Mouse (Mus musculus) skeletal muscle tissue, adult 2 months (tissue): ENCODE measurements around the gene Prpf40a.
A peak's percentile ranks its signal among the peaks of the same experiment; 100 is the strongest.

Source experiments
- DNase-seq: peaks from one replicate; pipeline ENCODE4 v3.0.0-alpha.2; 2012; ENCODE audit warnings: low read depth, low spot score

The Prpf40a gene

GRCm38 (mm10) chr2:53190684-53191511 lies at the start of gene Prpf40a:
Prpf40a (minus strand) TSS chr2:53191284.
- DNase-seq, result peak; percentile 99

DNA sequence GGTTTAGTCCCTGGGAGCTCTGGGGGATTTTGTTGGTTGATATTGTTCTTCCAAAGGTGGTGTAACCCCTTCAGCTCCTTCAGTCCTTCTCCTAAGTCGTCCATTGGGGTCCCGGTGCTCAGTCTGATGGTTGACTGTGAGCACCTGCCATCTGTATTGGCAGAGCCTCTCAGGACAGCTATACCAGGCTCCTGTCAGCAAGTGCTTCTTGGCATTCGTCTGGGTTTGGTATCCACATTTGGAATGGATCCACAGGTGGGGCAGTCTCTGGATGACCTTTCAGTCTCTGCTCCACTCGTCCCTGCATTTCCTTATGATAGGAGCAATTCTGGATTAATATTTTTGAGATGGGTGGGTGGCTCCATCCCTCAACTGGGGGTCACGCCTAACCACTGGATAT lies 31.2 kb upstream of the Prpf40a start:
- no peak for DNase-seq

- DNase-seq, result no peak
Observed at GRCm38 (mm10) chr2:53213493-53213892, 22.4 kb upstream of the Prpf40a start.

GRCm38 (mm10) chr2:53206749-53207148 lies 15.7 kb upstream of the Prpf40a start:
- no peak for DNase-seq

DNA sequence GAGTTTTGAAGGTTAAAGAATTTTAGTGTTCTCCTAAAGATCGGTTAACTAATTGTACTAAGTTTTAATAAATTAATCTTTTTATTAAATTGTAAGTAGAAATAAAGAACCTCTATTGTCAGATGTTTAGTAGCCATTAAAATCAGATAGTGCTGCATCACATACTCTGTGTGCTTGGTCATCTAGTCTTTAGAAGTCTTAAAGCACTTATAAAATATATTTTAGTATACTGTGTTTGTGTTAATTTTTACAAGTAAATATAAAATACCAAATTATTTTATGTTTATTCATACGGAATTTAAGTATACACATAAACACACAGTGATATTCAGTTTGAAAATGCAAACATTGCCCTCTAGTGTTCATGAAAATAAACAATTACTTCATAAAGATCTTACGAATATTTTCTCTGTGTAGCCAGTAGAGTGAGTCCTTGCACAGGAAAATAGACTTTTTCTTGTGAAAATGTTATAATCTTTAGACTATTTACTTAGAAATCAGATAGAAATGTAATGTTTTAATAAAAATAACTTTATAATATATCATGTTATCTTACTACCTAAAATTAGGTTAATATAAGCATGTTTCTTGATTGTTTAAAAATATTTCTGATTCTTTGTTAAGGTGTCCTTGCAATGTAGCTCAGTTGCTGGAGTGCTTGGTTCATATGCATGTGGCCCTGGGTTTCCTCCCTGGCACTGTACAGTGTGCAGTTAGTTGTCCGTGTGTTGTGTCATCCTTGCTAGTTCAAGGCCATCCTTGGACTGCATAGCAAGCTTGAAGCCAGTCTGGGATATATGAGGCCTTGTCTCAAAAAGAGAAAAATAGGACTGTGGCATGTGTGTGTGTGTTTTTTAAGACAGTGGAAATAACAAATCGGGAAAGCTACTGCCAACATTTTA lies 13.5 kb upstream of the Prpf40a start:
- DNase-seq, result no peak

DNA sequence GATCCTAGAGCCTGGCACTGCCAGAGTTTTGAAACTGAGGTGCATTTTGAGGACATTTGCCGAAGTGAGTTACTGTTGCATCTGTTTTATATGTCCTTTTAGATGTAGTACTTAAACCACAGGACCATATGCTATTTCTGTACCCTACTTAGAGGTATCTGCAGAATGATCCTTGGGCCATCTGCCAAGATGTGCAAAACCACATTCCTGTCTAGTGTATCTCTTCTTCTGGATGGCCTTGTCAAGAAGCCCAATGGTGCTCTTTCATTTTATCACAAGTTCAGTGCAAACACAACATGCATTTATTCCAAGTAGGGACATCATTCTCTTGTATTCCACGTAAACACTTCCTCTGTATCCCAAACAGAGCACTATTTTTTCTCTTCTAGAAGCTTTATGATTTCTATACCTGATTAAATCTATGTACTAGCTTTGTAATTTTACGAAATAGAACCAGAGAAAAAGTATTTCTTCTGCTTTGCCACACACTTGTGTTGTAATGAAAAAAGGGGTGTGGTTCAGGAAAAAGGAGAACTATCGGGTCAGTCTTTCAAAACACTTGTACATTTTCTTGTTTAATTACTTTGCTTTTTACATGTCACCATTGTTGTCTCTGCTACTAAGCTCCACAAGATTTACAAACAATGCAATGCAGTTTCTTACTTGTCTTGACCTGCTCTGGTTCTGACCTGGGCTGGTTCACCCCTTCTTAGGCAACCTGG lies 9.2 kb upstream of the Prpf40a start:
- DNase-seq, result no peak

DNA sequence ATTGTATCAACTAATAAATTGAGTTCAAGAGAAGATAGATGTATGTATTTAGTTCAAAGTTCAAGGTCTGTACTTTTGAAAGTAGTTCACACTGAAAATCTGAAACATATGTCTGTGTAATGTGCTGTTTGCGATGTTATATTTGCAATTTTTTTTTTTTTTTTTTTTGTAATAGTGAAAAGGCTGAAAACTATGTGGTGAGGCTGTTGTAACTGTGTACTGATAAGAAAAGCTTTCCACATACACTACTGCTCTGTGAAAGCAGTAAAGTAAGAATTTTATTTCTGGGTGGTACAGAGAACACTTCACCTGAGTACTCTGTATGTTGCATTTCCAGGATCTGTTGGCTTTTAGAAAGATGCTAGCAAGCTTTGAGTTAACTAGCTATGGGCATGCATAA lies 8.1 kb upstream of the Prpf40a start:
- DNase-seq, result no peak

DNA sequence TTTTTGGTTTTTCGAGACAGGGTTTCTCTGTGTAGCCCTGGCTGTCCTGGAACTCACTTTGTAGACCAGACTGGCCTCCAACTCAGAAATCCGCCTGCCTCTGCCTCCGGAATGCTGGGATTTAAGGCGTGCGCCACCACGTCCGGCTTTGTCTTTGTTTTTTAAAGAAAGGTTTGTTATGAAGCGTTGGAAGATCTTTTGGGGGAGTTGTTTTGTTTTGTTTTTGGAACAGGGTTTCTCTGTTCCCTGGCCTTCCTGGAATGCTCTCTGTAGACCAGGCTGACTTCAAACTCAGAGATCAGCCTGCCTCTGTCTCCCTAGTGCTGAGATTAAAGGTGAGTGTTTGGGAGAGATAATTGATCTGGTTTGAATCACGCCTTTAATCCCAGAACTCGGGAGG lies 5.3 kb upstream of the Prpf40a start:
- no peak for DNase-seq

DNA sequence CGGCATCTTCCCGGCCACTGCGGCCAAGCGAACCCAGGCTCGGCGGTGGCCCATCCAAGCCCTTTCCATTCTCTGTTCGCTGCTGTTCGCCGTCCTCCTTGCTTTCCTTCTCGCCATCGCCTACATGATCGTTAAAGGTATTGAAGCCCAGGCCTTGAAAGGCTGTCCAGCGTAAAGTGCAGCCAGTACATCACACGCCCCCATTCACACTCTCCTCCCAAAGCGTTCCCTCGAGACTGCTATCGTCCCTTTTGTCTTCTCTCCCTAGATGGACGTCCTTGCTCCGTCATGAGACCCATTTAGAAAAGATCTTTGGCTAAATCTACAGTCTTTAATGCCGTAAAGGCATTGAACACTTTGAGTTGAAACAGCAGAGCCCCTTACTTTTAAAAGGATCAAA lies 1.3 kb upstream of the Prpf40a start:
- peak; percentile 13 for DNase-seq

DNA sequence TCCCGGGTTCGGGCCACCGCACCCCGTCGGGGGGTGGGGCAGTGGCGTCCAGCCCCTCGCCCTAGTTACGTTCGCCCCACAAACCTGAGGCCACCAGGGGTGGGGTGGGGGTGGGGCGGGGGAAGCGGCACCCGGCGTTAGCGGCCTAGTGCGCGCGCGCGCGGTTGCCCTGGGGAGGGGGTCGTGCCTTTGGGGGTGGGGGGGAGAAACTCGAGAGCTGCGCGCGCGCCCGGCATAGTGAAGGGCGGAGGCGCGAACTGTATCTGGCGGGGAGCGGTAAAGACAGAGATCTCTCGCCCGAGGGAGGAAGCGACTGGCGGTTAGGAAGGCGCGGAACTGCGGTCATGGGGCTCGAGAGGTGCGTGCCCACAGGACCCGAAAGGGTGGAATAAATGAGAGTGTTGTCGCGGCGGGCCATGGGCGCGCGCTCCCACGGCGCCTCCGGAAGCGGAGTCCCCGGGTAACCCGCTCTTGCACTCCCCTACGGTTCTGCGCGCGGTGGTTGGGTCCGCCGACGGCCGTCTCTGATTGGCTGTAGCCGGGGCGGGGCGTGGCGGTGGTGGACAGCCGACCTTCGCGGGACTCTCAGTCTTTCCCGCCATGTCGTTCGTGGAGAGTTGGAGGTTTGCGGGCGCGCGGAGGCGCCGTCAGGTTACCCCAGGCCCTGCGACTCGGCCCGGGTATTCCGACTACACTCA lies 588 bp upstream of the Prpf40a start, which contains the start of gene Arl6ip6:
Arl6ip6 (plus strand) TSS at position 204 of the 698 bp plus-strand sequence.
- DNase-seq, result peak; percentile 89

DNA sequence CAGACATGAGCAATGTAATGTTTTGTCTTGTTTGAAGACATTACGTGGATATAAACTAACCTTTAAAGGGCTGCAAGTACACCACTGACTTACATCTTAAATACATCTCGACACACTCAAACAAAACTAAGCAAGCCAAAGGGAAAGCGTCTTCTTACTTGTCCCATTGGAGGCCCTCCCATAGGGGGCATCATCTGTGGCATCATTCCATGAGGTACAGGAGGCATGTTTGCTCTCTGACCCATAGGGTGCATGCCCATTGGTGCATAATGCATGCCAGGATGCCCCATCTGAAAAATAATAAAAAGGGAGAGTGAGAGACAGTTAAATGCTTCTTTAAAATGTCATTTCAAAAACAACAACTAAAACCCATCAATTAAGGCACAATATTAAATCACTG lies 1.3 kb downstream of the Prpf40a start:
- peak; percentile 5 for DNase-seq

DNA sequence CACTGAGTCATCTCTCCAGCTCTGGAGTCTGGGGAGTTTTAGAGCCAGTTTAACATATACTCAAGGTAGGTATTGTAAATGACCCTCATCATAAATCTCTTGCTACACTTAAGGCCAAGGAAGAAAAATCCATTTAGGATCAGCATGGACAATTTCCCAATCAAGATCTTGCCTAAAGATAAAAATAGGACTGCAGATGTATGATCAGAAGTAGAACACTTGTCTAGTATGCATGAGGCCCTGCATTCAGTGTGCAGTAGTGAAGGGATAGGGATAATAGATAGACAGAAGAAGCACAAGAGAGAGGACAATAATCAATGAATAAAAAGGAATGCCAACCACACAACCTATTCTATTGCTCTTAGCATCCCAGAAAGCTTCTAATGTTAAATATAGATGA lies 11.2 kb downstream of the Prpf40a start:
- no peak for DNase-seq

DNA sequence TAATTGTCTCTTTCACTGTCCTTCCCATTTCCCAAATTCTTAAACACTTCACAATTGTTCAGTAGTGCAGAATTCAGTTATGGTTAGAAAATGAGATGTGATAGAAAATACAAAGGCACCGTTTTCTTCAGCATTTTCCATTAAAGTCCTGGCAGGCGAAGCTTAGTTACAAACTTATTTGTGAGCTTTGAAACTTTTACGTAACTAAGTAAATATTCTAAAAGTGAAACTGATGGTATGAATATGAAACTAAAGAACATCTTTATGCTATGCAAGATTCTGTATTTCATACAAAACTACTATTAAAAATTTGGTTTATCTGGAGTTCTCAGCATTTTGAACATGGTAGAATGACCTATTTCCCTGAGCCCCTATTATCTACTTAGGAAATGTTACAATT lies 12.1 kb downstream of the Prpf40a start:
- no peak for DNase-seq

DNA sequence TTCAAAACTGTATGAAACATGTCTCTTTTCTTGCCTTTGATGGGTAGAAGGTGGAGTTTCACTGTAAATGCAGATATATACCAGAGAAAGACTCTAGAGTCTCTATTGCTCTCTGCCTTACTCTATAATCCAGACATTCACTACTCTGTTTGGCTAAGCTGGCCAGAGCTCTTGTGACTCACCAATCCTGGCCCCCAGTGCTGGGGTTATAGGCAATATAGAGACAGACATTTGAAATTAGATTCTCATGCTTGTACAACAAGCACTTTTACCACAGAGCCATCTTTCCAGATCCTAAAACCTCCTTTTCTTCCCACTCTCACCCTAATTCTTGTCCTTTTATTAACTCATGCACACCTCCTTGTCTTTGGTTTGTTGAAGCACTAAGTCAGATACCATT lies 17.1 kb downstream of the Prpf40a start:
- DNase-seq, result no peak

GRCm38 (mm10) chr2:53146852-53147251 lies 44.2 kb downstream of the Prpf40a start:
- DNase-seq, result no peak

DNA sequence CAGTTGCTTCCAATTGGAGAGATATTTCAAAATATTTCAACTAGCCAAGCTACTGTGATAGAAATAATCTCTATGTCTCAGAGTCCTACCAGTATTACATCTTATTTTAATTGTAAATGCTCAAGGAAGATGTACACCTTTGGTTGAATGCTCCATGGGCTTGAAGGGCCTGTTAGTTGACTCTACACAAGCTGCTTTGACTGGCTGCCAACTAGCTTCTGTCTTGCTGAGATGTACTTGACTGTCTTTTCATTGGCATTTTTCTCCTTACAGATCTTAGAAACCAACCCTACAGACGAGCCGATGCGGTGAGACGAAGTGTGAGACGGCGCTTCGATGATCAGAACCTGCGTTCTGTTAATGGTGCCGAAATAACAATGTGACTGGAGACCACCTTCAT lies 59.5 kb downstream of the Prpf40a start:
- no peak for DNase-seq

- no peak for DNase-seq
Observed at GRCm38 (mm10) chr2:53129070-53129469, 62.0 kb downstream of the Prpf40a start.

GRCm38 (mm10) chr2:53125998-53126397 lies 65.1 kb downstream of the Prpf40a start:
- no peak for DNase-seq

GRCm38 (mm10) chr2:53121797-53122196 lies 69.3 kb downstream of the Prpf40a start:
- DNase-seq, result peak; percentile 13

DNA sequence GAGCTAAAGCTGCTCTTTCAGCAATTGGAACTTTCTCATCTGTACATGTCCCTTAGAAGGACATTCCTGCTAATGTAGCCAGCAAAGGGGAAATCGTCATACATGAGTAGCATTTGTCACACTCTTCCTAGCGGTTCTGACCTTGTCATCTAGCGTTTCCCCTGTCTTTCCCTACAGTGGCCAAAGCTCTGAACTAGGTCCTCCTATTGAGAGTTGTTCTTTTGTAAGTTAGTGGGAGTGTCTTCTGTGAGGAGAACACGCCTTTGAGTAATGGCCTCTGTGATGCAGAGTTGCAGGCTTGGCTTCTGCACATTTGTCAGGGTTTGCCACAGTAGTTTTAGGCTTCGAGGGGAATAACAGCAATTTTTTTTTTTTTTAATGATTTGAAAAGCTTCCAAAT lies 82.5 kb downstream of the Prpf40a start:
- DNase-seq, result no peak

DNA sequence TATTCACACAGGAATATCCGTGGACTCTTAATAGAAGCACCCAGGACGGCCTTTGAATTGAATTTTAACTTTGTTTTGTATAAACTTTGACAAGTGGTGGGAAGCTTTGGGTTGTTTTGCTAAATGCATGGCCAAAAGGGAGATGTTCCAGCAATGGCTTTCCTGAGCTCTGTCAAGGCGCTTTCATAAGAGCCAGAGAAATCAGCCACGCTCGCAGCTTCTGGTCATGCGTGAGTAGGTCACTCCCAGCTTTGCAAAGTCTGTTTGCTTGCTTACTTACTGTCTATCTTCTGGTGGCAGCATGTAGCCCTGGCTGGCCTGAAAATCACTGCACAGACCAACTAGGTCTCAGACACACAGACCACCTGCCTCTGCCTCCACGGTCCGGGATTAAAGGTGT lies 84.6 kb downstream of the Prpf40a start:
- no peak for DNase-seq
